Mouse (Mus musculus) layer of hippocampus, adult 2 months (tissue): ENCODE measurements around the gene Slc13a3. TPM values are rescaled to one million over a fixed set of nuclear protein-coding genes. Genes with fewer than 3 reads are reported as not detected.

Experiments
- DNase-seq, 2 experiments: peaks; one replicate each; pipeline ENCODE4 v3.0.0; 2022; ENCODE audit warnings: low spot score in 2 of 2
- H3K27ac ChIP-seq: fragments of 200-600 bp; 2 replicates; pipeline ENCODE4 v1.8.1; 2022
- H3K4me3 ChIP-seq: fragments of 200-600 bp; 2 replicates; pipeline ENCODE4 v1.8.1; 2022; ENCODE audit warnings: mild to moderate bottlenecking
- CTCF ChIP-seq: fragments of 200-600 bp; conservative IDR thresholded peaks from 2 replicates; pipeline ENCODE4 v1.8.1; 2022; ENCODE audit warnings: antibody characterized with exemption, mild to moderate bottlenecking, moderate library complexity
- total RNA-seq, 2 experiments: library from RNA; stranded (reverse); gene quantifications; 2 replicates each; pipeline ENCODE4 v1.2.3; 2021

Slc13a3 gene
- total RNA-seq, 2 experiments from 2014 or later, result 8.7 to 11.3 TPM

DNA sequence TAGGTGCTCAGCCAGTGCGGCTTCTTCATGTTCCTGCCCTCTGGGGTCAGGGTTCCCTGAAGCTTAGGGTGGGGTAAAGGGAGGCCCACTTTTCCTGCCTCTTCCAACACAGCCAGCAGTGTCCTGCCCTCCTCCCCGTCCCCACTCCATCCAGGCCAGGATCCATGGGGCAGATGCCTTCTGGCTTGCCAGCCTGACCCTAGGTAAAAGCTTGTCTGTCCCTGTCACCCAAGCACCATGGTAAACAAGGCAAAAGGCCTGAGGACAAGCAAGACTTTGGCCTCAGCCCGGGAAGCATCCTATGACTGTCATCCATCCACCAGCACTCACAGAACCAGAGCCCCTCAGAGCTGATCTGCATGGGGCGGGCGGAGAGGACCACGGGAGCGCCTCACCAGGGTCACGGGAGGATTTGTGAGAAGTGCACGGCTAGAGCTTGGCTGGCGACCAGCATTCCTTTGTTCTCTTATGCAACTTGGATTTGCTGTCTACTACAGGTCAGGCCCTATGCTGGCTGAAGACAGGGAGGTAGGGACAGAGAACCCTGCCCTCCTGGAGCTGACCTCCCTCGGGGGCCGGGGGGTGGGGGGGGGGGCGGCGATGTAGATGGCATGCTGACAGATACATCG lies 5.1 kb downstream of the Slc13a3 start:
- no peak for DNase-seq
- no peak for TF ChIP-seq CTCF
- Histone ChIP-seq H3K4me3 (no peak overlapping the region), H3K27ac (no peak overlapping the region)

DNA sequence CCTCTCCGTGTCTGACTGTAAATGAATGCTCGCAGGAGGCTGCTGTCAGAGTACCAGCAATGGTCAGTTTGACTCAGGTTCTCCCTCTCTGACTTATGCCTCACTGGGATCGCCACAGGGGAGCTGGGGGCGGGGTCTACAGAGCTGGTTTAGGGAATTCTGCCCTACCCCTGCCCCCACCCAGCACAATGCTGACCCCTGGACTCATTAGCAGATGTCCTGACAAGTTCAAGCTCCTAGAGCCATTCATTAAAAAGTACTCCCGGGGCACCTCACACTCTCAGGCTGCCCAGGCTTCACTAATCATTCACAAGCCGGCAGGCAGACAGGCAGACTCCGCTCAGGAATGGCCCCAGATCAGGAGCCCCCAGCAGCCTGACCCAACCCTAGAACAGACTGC lies 13.4 kb downstream of the Slc13a3 start:
- DNase-seq, result no peak
- H3K27ac ChIP-seq, result no peak overlapping the region
- no peak for TF ChIP-seq CTCF
- H3K4me3 ChIP-seq, result no peak overlapping the region

DNA sequence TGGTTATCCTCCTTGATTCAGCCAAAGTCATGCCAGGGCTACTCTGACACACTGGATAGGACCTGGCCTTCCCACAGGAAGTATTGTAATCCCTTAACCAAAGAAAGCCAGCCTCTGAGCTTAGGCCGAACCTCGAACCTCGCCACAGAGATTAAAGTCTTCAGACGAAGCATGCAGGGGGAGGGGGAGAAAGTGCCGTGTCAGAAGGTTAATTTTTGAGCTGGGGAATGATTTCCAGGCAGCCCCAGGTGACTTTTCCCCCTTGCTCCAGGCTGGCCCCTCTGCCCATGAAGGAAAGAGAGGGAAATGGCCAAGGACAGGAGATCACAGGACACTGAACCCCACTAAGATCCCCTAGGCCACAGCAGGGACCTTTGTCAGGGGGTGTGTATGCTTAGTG lies 14.8 kb downstream of the Slc13a3 start:
- Histone ChIP-seq H3K4me3 (no peak overlapping the region), H3K27ac (no peak overlapping the region)
- no peak for TF ChIP-seq CTCF
- DNase-seq, result no peak

DNA sequence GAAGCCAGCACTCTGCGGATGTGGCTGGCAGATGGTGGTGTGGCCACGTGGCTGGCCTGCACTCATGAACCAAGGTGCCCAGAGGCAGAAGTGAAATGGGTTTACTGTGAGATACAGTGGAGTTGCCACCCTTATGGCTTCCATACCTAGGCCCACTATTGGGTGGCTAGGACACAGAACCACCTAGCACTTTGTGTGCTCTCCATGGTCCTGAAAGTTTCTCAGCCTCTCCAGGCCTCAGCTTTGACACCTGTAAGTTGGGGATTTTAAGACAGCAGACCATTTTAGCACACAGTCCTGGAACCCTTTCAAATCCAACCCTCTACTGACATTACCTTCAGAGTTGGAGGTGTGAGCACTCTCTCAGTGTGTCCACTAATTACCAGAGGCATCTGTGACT lies 16.3 kb downstream of the Slc13a3 start:
- Histone ChIP-seq H3K4me3 (no peak overlapping the region), H3K27ac (no peak overlapping the region)
- no peak for TF ChIP-seq CTCF
- DNase-seq, result no peak

DNA sequence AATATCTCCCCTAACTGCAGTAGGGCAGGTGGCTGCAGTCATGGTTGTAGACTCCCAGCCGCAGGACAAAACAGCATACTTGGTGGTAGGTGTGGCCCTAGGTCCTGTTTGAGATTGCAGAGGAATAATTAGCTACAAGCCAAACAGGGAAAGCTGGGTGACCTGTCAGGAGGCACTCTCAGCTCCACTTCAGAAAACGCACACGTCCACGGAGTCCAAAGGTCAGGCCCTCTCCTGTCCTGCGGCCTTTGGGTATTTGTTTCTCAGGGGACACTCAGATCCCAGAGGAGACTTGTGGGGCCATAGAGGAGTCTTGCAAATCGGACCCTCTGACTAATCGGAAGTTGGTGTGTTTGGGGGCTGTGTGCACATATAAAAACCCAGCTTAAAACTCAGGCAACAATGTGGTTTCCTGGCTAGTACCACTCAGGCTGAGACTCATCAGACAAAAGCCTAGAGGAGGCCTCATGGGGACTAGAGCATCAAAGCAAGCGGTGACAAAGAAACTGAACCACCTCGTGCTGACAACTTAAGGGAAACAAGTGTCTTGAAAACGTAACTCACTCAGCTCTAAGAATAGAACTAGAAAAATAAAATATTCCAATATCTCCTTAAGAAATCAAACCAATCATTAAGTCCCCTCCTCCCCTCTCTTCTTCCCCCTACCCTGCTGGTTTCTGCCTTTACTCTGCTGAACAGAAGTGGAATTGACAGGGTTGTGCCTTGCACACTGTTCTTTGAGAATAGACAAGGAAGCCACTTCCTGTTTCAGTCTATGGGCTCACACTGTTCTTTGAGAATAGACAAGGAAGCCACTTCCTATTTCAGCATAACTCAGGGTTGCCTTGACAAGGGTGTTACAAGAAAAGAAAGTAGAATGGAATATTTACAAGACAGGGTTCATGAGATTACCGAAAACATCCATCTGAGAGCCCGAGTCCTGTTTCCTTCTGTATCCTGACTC lies 20.0 kb downstream of the Slc13a3 start:
- DNase-seq, result no peak
- TF ChIP-seq CTCF, result no peak
- no peak overlapping the region for H3K4me3 ChIP-seq
- H3K27ac ChIP-seq, result no peak overlapping the region

DNA sequence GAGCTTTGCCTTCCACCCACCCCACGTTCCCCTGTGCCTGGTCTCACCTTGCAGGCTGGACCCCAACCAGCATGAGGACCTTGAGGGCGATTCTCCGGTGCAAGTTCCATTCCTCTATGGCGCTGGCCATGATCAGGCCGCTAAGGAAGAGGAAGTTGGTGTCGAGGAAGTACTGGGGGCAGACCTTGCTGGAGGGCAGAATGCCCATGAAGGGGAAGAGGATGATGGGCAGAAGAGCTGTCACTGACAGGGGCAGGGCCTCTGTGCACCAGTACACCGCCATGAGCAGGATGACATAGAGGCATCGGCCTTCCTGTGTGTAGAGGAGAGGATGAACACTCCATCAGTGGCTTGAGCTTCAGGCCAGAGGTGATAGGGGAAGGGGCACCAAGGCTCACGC lies 24.6 kb downstream of the Slc13a3 start:
- Histone ChIP-seq H3K4me3 (no peak overlapping the region), H3K27ac (no peak overlapping the region)
- no peak for TF ChIP-seq CTCF
- no peak for DNase-seq

DNA sequence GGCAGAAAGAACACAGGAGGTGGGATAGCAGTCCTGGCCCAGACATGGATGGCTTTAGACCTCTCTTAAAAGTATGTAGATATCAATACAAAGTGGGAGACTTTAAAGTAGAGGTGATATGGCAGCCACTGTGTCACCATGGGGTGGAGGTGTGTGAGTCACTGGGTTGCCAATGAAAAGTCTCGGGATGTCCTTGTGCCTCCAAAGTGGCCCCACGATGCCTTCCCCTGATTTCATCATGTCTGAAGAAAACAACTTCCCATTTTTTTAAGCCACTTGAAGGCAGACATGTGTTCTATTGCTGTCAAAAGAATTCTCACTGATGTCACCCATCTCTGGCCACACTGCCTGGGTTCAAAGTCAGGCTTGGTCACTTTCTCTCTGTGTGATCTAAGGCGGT lies 28.2 kb downstream of the Slc13a3 start:
- no peak overlapping the region for H3K27ac ChIP-seq
- DNase-seq, result no peak
- H3K4me3 ChIP-seq, result no peak overlapping the region
- no peak for TF ChIP-seq CTCF

DNA sequence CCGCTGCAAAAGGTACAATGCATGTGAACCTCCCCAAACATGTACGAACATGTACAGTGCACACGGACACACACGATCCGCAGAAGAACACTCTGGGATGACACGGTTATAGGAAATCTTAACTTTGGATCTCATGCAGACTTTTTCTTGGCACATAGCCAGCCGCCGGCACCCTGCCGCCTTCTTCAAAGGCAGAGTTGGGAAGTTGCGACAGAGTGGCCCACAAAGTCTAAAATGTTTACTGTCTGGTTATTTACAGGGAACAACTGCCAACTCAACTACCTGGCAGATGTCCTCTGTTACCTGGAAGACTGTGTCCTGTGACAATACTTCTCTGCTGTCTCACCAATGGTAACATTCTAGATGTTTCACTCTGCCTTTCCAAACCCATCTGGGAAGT lies 30.0 kb downstream of the Slc13a3 start:
- Histone ChIP-seq H3K27ac (no peak overlapping the region), H3K4me3 (no peak overlapping the region)
- DNase-seq, result no peak
- no peak for TF ChIP-seq CTCF

DNA sequence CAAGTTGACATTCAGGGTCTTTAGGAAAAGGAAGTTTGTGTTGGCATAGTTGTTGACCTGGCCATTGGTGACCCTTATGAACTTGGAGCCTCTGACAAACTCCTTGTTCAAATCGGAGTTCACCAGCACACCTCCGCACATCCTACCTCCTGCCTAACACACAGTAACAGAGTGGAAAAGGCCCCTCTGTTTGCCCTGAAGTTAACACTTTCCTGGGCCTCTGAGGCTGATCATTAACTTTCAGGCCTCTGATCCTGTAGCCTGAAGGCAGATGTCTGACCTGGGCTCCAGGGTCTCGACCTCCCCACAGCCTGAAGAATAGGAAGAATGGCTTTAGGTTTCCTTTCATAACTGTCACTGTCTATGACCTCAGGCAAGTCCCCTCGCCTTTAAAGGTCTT lies 31.4 kb downstream of the Slc13a3 start:
- no peak overlapping the region for H3K4me3 ChIP-seq
- H3K27ac ChIP-seq, result no peak overlapping the region
- DNase-seq, result no peak
- TF ChIP-seq CTCF, result no peak

DNA sequence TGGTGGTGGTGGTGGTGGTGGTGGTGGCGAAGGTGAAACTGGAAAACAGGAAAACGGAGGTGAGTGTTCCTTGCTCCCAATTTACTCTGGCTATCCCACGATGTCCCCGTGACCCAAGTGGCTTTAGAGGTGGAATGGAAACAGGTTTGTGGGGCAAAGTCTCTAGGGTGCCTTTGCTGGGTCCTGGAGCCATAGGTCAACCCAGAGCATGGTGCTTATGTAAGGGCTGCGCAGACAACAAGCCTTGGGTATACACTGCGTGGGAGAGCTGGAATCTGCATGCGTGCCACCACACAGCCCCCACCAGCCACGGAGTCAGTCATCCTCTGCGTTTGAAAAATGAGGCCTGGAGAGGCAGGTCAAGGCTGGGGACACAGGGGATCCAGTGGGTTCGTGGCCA lies 33.4 kb downstream of the Slc13a3 start:
- no peak for DNase-seq
- Histone ChIP-seq H3K4me3 (no peak overlapping the region), H3K27ac (no peak overlapping the region)
- no peak for TF ChIP-seq CTCF

DNA sequence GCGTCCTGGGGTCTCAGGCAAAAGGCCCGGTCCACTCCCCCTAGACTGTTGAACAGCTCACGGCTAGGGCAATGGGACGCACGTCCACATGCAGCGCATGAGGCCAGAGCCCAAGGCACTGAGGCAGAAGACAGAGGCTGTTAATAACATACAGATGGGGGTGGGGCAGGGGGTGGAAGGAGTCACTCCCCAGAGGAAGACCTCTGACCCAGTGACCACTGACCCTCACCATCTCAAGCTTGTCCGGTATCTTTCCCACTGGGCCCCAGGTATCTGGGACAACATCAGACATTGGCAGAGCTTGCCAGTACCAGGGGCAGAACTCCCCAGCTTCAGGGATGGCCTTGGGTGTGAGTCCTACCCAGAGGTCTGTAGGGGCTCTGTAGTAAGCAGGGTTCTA lies 34.1 kb downstream of the Slc13a3 start:
- no peak for TF ChIP-seq CTCF
- no peak overlapping the region for H3K27ac ChIP-seq
- H3K4me3 ChIP-seq, result no peak overlapping the region
- DNase-seq, result no peak

DNA sequence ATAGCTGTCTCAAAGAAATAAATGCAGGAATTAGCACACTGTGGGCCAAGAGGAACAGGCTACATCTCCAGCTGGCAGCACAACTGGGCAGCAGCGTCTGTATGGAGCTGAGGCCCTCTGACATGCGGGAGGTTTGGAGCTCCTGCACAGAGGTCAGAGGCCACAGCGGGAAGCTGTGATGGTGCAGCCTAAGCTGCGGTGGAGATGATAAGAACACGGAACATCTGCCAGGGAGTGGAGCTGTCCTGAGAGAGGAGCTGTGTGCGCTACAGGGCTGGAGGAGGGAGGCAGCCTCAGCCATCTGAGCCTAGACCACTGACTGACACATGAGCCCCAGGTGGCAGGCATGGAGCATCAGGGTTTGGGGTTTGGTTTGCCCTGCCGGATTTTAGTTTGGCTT lies 44.3 kb downstream of the Slc13a3 start:
- DNase-seq, result no peak
- TF ChIP-seq CTCF, result no peak
- H3K27ac ChIP-seq, result no peak overlapping the region
- H3K4me3 ChIP-seq, result no peak overlapping the region

DNA sequence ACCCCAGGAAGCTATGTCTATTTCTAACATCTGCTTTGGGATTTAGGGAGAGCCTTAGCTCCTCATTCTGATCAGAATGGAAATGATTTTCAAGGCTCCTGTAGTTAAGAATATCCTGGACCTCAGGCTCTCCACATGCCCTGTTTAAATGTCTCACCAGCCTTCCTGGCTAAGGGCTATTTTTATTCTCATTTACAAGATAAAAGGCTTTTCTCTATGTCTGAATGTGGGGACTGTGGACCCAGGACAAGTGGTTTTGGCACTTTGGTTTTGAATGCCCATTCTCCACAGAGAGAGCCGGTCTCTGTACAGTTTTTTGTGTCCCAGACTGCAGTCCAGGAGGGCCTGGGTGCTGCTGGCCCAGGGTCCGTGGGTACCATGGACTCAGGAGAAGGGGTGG lies 52.8 kb downstream of the Slc13a3 start:
- H3K4me3 ChIP-seq, result no peak overlapping the region
- no peak for DNase-seq
- TF ChIP-seq CTCF, result no peak
- H3K27ac ChIP-seq, result peak overlapping the region; percentile 78

DNA sequence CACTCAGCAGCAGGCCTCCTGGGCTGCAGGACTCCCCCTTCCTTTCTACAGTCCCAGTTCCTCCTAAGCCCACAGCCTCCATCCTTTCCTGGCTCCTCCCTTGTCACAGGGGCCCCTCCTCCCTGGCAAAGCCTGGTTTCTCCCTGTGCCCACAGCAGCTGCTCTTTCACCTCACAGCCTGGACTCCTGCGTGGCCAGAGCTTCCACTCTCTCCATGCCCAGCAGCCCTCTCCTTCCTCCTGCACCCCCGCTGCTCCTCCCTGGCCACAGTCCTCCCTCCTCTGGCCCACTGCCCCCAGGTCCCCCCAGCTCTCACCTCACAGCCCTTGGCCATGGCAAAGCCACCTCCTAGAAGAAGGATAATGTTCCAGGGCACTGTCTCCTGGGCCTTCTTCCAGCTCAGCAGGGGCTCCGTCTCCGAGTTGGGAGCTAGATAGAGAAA lies 53.3 kb downstream of the Slc13a3 start:
- peak overlapping the region; percentile 78 for H3K27ac ChIP-seq
- DNase-seq, result peak; percentile 58 to 60
- no peak overlapping the region for H3K4me3 ChIP-seq
- TF ChIP-seq CTCF, result no peak
